In genomic region chr8:120412911-120413625, GRCm38 (mm10) we compare ENCODE assay signal across 11 mouse cellular contexts.
DNase-seq lines count a peak whose midpoint lies in the region; ATAC-seq lines count a peak whose summit lies in the region.
"Had no signal": no experiment of that assay in that cellular context is flagged by ENCODE, and none has a peak within 500 bp of the region (broad histone marks: within the 10 kb centered on the region; RNA-seq: fewer than 3 reads in every experiment).

No protein-coding gene starts in this region.

- ATAC-seq in forebrain, embryonic 16.5 days, result 0 out of 2 replicates have a peak, but pooled peaks have one; percentile 6

- 0 out of 2 replicates have a peak overlapping the region, but pooled peaks have one; percentile 10 for H3K9ac ChIP-seq in forebrain, embryonic 16.5 days (replicated peaks; ENCODE audit: low read depth, low read length)
- H3K9ac ChIP-seq: embryonic facial prominence, embryonic 15.5 days; heart, embryonic 15.5 days had no signal

- H3K4me1 ChIP-seq in forebrain, embryonic 16.5 days (replicated peaks; ENCODE audit: control insufficient read depth, insufficient read depth, low read length), result peaks cover 90% of the 10 kb centered on the region

- WGBS in forebrain, embryonic 16.5 days, result 49% methylated on average over 29 of the region's 29 CpGs

- intact Hi-C loops in left cerebral cortex, postnatal 25 days (cut with DNase I), result loop anchor here (5.0 kb wide), 1 partner anchor 124 kb away; no protein-coding TSS in a partner anchor

- H3K4me3 ChIP-seq in forebrain, embryonic 16.5 days (replicated peaks; ENCODE audit: low read length), result no peak overlapping the region
- H3K4me3 ChIP-seq: embryonic facial prominence, embryonic 15.5 days; heart, embryonic 15.5 days had no signal

- no peaks in the 10 kb centered on the region for H3K27me3 ChIP-seq in forebrain, embryonic 16.5 days (replicated peaks; ENCODE audit: control insufficient read depth, insufficient read depth, low read length)
- H3K27me3 ChIP-seq: embryonic facial prominence, embryonic 15.5 days; Patski had no signal

- peak overlapping the region; percentile 9; the same call in 1 of the 2 replicates for H3K4me2 ChIP-seq in forebrain, embryonic 16.5 days (ENCODE audit: low read length)
- H3K4me2 ChIP-seq: embryonic facial prominence, embryonic 15.5 days; heart, embryonic 15.5 days had no signal

- peak overlapping the region; percentile 71 for H3K27ac ChIP-seq in forebrain, embryonic 16.5 days (ENCODE audit: low read length)
- H3K27ac ChIP-seq: embryonic facial prominence, embryonic 15.5 days; heart, embryonic 15.5 days had no signal

- no peaks in the 10 kb centered on the region for H3K36me3 ChIP-seq in forebrain, embryonic 16.5 days (ENCODE audit: control insufficient read depth, insufficient read depth)
- H3K36me3 ChIP-seq: embryonic facial prominence, embryonic 15.5 days; heart, embryonic 15.5 days had no signal

- peak; percentile 60 to 73 for DNase-seq in cerebellum, postnatal 14 days
- no peak for DNase-seq in cerebellum, adult 18-20 months
- DNase-seq in left cerebral cortex, postnatal 25 days (ENCODE audit: low spot score in 2 of 2), result peak; percentile 59 to 88
- DNase-seq in right cerebral cortex, postnatal 14 days, result peak; percentile 43
- DNase-seq in adrenal gland, postnatal 14 days, result no peak
- DNase-seq in cerebellum, postnatal 36 days, result no peak
- no peak for DNase-seq in retina, embryonic 14.5 days (ENCODE audit: low spot score)

- no peaks in the 10 kb centered on the region for H3K9me3 ChIP-seq in forebrain, embryonic 16.5 days (ENCODE audit: control insufficient read depth, low read length)
- H3K9me3 ChIP-seq: embryonic facial prominence, embryonic 15.5 days; heart, embryonic 15.5 days had no signal

Comparison
In these comparisons a context has a peak if more than half of its experiments do, and no peak if none do; other contexts are left out.
1. DNase-seq: peak in cerebellum, postnatal 14 days (2 of 2), left cerebral cortex, postnatal 25 days (2 of 2) and right cerebral cortex, postnatal 14 days (single experiment); none in cerebellum, adult 18-20 months (0 of 2), adrenal gland, postnatal 14 days (single experiment), cerebellum, postnatal 36 days (0 of 2) and retina, embryonic 14.5 days (single experiment).